In the genomic region with DNA sequence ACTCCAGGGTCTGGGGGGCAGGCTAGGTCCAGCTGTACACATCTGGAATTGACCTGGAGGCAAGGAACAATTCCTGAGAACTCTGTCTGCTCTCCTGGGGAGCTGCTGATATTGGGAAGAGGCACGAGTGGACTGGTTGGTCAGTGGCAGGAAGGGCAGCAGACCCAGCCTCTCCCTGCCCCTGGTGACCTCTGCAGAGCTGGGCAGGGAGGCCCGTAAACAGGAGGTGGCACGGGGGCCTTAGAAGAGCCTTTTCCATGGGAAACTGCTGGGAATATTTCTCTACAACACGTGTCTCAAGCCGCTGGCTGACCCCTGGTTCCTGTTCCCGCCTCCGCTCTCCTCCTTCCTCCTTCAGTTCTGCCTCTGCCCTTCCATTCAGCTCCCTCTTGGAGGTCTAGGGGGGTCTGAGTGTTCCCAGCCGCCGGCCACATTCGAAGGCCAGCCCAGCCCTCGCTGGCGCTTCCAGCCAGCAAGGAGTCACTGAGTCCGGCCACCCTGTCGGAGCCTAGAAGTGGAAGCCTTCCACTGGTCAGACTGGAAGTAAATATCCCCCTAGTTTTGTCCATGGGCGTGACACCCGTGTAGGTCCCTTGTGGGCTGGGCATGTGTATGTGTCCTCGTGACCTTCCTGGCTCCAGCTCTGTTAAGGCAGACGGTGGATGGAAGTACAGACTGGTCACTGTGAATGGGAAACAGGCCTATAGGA, we compare ENCODE assay signal across 10 mouse cellular contexts. TPM values are rescaled to one million over a fixed set of nuclear protein-coding genes. Genes with fewer than 3 reads are reported as not detected.
DNase-seq lines count a peak whose midpoint lies in the region; ATAC-seq and TF ChIP-seq lines count a peak whose summit lies in the region.
"Had no signal": no experiment of that assay in that cellular context is flagged by ENCODE, and none has a peak within 500 bp of the region (broad histone marks: within the 10 kb centered on the region; RNA-seq: fewer than 3 reads in every experiment).

No protein-coding gene starts in this region.

- DNase-seq in midbrain, embryonic 10.5 days (ENCODE audit: low spot score), result no peak
- no peak for DNase-seq in midbrain, postnatal 0 days (ENCODE audit: low spot score)
- no peak for DNase-seq in limb, embryonic 11.5 days (ENCODE audit: low spot score)
- DNase-seq in left cerebral cortex, adult 2 months (ENCODE audit: extremely low spot score in 1 of 2, low spot score in 2 of 2), result no peak
- DNase-seq in spleen, adult 12 weeks (ENCODE audit: low spot score), result no peak
- DNase-seq in cerebellum, adult 18-20 months, result no peak
- DNase-seq: cerebellum, adult 8-10 months had no signal

- no peaks in the 10 kb centered on the region for H3K36me3 ChIP-seq in midbrain, embryonic 10.5 days
- H3K36me3 ChIP-seq in midbrain, postnatal 0 days (ENCODE audit: insufficient read depth, low read length), result peaks cover 12% of the 10 kb centered on the region
- no peaks in the 10 kb centered on the region for H3K36me3 ChIP-seq in heart, embryonic 12.5 days
- no peaks in the 10 kb centered on the region for H3K36me3 ChIP-seq in limb, embryonic 11.5 days (ENCODE audit: control insufficient read depth, insufficient read depth, low read length)
- H3K36me3 ChIP-seq in testis, adult 2 months (ENCODE audit: control insufficient read depth, insufficient read depth, low read length), result no peaks in the 10 kb centered on the region

- H3K9ac ChIP-seq in midbrain, postnatal 0 days (replicated peaks; ENCODE audit: low read length, poor library complexity, severe bottlenecking), result no peak overlapping the region
- H3K9ac ChIP-seq in heart, embryonic 12.5 days, result peak overlapping the region; percentile 21; the same call in 1 of the 2 replicates
- peak overlapping the region; percentile 38 for H3K9ac ChIP-seq in limb, embryonic 11.5 days (ENCODE audit: low read length)

- ATAC-seq in midbrain, postnatal 0 days (ENCODE audit: low FRiP score), result no peak
- no peak for ATAC-seq in heart, embryonic 12.5 days (ENCODE audit: insufficient number of reproducible peaks, low FRiP score)
- ATAC-seq in limb, embryonic 11.5 days (ENCODE audit: insufficient number of reproducible peaks, low FRiP score, low TSS enrichment, low read depth), result no peak

- no peak for TF ChIP-seq CTCF in midbrain, postnatal 0 days (IDR thresholded peaks at IDR 0.05)
- TF ChIP-seq CTCF in testis, adult 2 months (IDR thresholded peaks at IDR 0.05; ENCODE audit: control insufficient read depth, insufficient read depth, insufficient replicate concordance, low read depth, low read length), result no peak
- TF ChIP-seq CTCF in left cerebral cortex, adult 2 months (IDR thresholded peaks at IDR 0.05), result no peak

- no peak for TF ChIP-seq POLR2A in testis, adult 2 months (IDR thresholded peaks at IDR 0.05; ENCODE audit: control insufficient read depth, low read depth, low read length)

- H3K4me2 ChIP-seq in midbrain, postnatal 0 days (ENCODE audit: low read depth, low read length, poor library complexity, severe bottlenecking), result no peak overlapping the region
- H3K4me2 ChIP-seq in heart, embryonic 12.5 days, result no peak overlapping the region
- no peak overlapping the region for H3K4me2 ChIP-seq in limb, embryonic 11.5 days (ENCODE audit: low read depth, severe bottlenecking)

- peaks cover 72% of the 10 kb centered on the region for H3K4me1 ChIP-seq in midbrain, embryonic 10.5 days
- peaks cover 12% of the 10 kb centered on the region; the same call in 1 of the 2 replicates for H3K4me1 ChIP-seq in midbrain, postnatal 0 days (ENCODE audit: insufficient read depth, low read length)
- H3K4me1 ChIP-seq in heart, embryonic 12.5 days (replicated peaks), result peaks cover 49% of the 10 kb centered on the region
- H3K4me1 ChIP-seq in limb, embryonic 11.5 days (ENCODE audit: control insufficient read depth, insufficient read depth, low read length), result peaks cover 67% of the 10 kb centered on the region
- H3K4me1 ChIP-seq in testis, adult 2 months (ENCODE audit: control insufficient read depth, insufficient read depth, low read length), result peaks cover 17% of the 10 kb centered on the region

- intact Hi-C loops in left cerebral cortex, adult 2 months (cut with DNase I), result no loop called here

- no peaks in the 10 kb centered on the region for H3K9me3 ChIP-seq in midbrain, embryonic 10.5 days (replicated peaks)
- H3K9me3 ChIP-seq in midbrain, postnatal 0 days (ENCODE audit: low read length), result no peaks in the 10 kb centered on the region
- no peaks in the 10 kb centered on the region for H3K9me3 ChIP-seq in heart, embryonic 12.5 days (replicated peaks)
- H3K9me3 ChIP-seq in limb, embryonic 11.5 days (ENCODE audit: control insufficient read depth, low read length), result no peaks in the 10 kb centered on the region

- H3K27me3 ChIP-seq in midbrain, embryonic 10.5 days (ENCODE audit: low read depth, poor library complexity, severe bottlenecking), result peaks cover 90% of the 10 kb centered on the region
- H3K27me3 ChIP-seq in midbrain, postnatal 0 days (ENCODE audit: insufficient read depth, low read length), result no peaks in the 10 kb centered on the region
- peaks cover 40% of the 10 kb centered on the region for H3K27me3 ChIP-seq in heart, embryonic 12.5 days (replicated peaks)
- peaks cover 2% of the 10 kb centered on the region; the same call in 1 of the 2 replicates for H3K27me3 ChIP-seq in limb, embryonic 11.5 days (ENCODE audit: control insufficient read depth, insufficient read depth, low read length)
- no peaks in the 10 kb centered on the region for H3K27me3 ChIP-seq in testis, adult 2 months (ENCODE audit: control insufficient read depth, insufficient read depth, low read length)

- no peak overlapping the region for H3K4me3 ChIP-seq in midbrain, embryonic 10.5 days
- no peak overlapping the region for H3K4me3 ChIP-seq in midbrain, postnatal 0 days (ENCODE audit: low read depth, low read length)
- H3K4me3 ChIP-seq in heart, embryonic 12.5 days, result no peak overlapping the region
- no peak overlapping the region for H3K4me3 ChIP-seq in limb, embryonic 11.5 days (ENCODE audit: low read depth, low read length)
- H3K4me3 ChIP-seq in testis, adult 2 months (ENCODE audit: control insufficient read depth, low read depth, low read length), result no peak overlapping the region
- no peak overlapping the region for H3K4me3 ChIP-seq in left cerebral cortex, adult 2 months

- peak overlapping the region; percentile 50; the same call in 1 of the 2 replicates for H3K27ac ChIP-seq in midbrain, embryonic 10.5 days (replicated peaks)
- H3K27ac ChIP-seq in midbrain, postnatal 0 days (ENCODE audit: low read depth, low read length), result no peak overlapping the region
- peak overlapping the region; percentile 40 for H3K27ac ChIP-seq in heart, embryonic 12.5 days (ENCODE audit: poor library complexity, severe bottlenecking)
- peak overlapping the region; percentile 80 for H3K27ac ChIP-seq in limb, embryonic 11.5 days (replicated peaks; ENCODE audit: low read depth, low read length)
- peak overlapping the region; percentile 67 for H3K27ac ChIP-seq in testis, adult 2 months (ENCODE audit: control insufficient read depth, insufficient read depth, low read depth, low read length)
- H3K27ac ChIP-seq in left cerebral cortex, adult 2 months, result no peak overlapping the region

- 58% methylated on average over 18 of the region's 18 CpGs for WGBS in midbrain, embryonic 10.5 days
- WGBS in midbrain, postnatal 0 days, result 67% methylated on average over 18 of the region's 18 CpGs
- WGBS in heart, embryonic 12.5 days, result 59% methylated on average over 18 of the region's 18 CpGs
- WGBS in limb, embryonic 11.5 days, result 32% methylated on average over 18 of the region's 18 CpGs

RNA-seq across cellular contexts. Expression of a gene that starts 5.0 kb away (rescaled TPM):
- 0.65 and 0.77 TPM in 2 replicates for polyA plus RNA-seq in midbrain, embryonic 10.5 days (2016; fragmentation: Nextera tagmentation; extraction: Ambion mirVana)
- total RNA-seq in midbrain, postnatal 0 days (2014; rRNA removed), result 3.7 TPM in 1 of 2 replicates, not detected in the other
- 4.8 and 6.0 TPM in 2 replicates for polyA plus RNA-seq in midbrain, postnatal 0 days (2015; fragmentation: Nextera tagmentation; extraction: Ambion mirVana)
- 0.73 TPM in 1 of 2 replicates, not detected in the other for polyA plus RNA-seq in heart, embryonic 12.5 days (2016; fragmentation: Nextera tagmentation; extraction: Ambion mirVana)
- 0.95 and 0.97 TPM in 2 replicates for polyA plus RNA-seq in limb, embryonic 11.5 days (2014; fragmentation: Nextera tagmentation; extraction: Ambion mirVana)
- polyA plus RNA-seq in testis, adult 2 months (2012; rRNA removed), result 7.8 and 8.4 TPM in 2 replicates
- total RNA-seq in left cerebral cortex, adult 2 months (2021), result 1 to 10 TPM; 5.4 to 5.8 TPM
- total RNA-seq: neutrophil, adult 5-6 weeks had no signal

RNA-seq across cellular contexts. Expression of a gene that starts 5.7 kb away (rescaled TPM):
- 2.5 and 2.8 TPM in 2 replicates for polyA plus RNA-seq in midbrain, embryonic 10.5 days (2016; fragmentation: Nextera tagmentation; extraction: Ambion mirVana)
- total RNA-seq in midbrain, postnatal 0 days (2014; rRNA removed), result 38.7 and 44.2 TPM in 2 replicates
- polyA plus RNA-seq in midbrain, postnatal 0 days (2015; fragmentation: Nextera tagmentation; extraction: Ambion mirVana), result 40.5 and 43.5 TPM in 2 replicates
- polyA plus RNA-seq in heart, embryonic 12.5 days (2016; fragmentation: Nextera tagmentation; extraction: Ambion mirVana), result 1.3 and 1.4 TPM in 2 replicates
- 2.3 and 2.8 TPM in 2 replicates for polyA plus RNA-seq in limb, embryonic 11.5 days (2014; fragmentation: Nextera tagmentation; extraction: Ambion mirVana)
- polyA plus RNA-seq in testis, adult 2 months (2012; rRNA removed), result 3.7 and 5.5 TPM in 2 replicates
- total RNA-seq in left cerebral cortex, adult 2 months (2021), result 10 to 100 TPM; 42.8 to 45.3 TPM

RNA-seq across cellular contexts. Expression of a gene that starts 21.5 kb away (rescaled TPM):
- polyA plus RNA-seq in midbrain, embryonic 10.5 days (2016; fragmentation: Nextera tagmentation; extraction: Ambion mirVana), result 2.5 and 3.3 TPM in 2 replicates
- 3.4 and 4.5 TPM in 2 replicates for total RNA-seq in midbrain, postnatal 0 days (2014; rRNA removed)
- 1.0 TPM in 2 replicates for polyA plus RNA-seq in midbrain, postnatal 0 days (2015; fragmentation: Nextera tagmentation; extraction: Ambion mirVana)
- polyA plus RNA-seq in heart, embryonic 12.5 days (2016; fragmentation: Nextera tagmentation; extraction: Ambion mirVana), result 7.5 and 8.1 TPM in 2 replicates
- 3.1 and 3.9 TPM in 2 replicates for polyA plus RNA-seq in limb, embryonic 11.5 days (2014; fragmentation: Nextera tagmentation; extraction: Ambion mirVana)
- 6.3 and 7.5 TPM in 2 replicates for polyA plus RNA-seq in testis, adult 2 months (2012; rRNA removed)
- 1 to 10 TPM; 1.9 to 2.0 TPM for total RNA-seq in left cerebral cortex, adult 2 months (2021)

Comparison
In these comparisons a context has a peak if more than half of its experiments do, and no peak if none do; other contexts are left out.
1. H3K27ac ChIP-seq: peak in midbrain, embryonic 10.5 days (single experiment), heart, embryonic 12.5 days (single experiment), limb, embryonic 11.5 days (single experiment) and testis, adult 2 months (single experiment); none in midbrain, postnatal 0 days (single experiment) and left cerebral cortex, adult 2 months (single experiment).